Mouse (Mus musculus): ENCODE data around the gene Usp30.
A peak's percentile ranks its signal among the peaks of the same experiment; 100 is the strongest.

The Usp30 gene

DNA sequence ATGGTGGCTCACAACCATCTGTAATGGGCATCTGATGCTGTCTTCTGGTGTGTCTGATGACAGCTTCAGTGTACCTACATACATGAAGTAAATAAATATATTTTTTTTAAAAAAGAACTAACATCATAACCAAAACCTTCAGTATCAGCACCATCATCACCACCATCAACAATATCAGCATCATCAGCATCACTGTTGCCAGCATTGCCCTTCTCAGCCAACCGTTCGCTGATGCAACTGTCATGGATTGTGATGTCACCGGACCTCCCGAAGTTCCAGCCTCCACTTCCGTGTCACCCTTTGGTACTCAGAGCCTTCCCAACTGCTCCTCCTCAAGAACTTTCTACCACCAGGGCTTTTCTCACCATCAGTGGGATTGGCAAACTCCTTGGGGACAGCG is at the start of gene Usp30:
TSS of gene Usp30 (plus strand) at position 301 of the 400 bp plus-strand sequence.
- DNase-seq (ENCODE audit: low spot score in 2 of 2), result no peak

DNA sequence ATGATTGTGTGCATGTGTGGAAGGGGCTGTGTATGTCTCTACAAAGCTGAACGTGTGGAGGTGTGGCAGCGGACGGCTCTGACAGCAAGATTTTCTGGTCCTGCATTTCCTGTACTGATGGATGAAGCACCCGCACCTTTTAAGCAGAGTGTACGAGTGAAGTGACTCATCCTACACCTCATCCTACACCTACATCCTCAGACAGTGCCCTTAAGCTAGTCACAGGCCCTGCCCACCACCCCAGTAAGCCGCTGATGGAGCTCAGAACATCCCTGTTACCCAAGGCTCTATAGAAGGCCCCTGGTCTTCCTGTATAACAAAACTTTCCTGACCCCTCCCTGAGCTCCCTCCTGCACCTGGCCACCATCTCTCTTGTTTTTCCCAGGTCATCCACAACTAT is 40.9 kb upstream of the Usp30 start:
- no peak for DNase-seq (ENCODE audit: low spot score in 2 of 2)

DNA sequence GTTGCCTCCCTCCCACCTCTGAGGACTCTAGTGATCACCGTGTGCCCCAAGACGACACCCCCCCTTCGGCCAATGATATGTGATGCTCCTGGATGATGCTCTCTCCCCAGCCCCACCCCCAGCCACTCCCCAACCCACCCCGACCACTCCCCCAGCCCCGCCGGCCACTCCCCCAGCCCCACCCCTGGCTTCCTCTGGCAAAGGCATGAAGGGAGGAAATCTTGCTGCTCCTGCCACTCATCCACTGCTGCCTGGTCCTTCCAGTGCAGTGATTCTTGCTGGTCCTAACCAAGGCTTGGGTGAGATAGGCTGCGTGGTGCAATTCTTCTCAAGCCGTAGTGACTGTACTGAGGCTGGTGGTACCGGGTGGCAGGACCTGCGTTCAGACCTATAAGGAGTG is 40.4 kb upstream of the Usp30 start:
- no peak for DNase-seq (ENCODE audit: low spot score in 2 of 2)

DNA sequence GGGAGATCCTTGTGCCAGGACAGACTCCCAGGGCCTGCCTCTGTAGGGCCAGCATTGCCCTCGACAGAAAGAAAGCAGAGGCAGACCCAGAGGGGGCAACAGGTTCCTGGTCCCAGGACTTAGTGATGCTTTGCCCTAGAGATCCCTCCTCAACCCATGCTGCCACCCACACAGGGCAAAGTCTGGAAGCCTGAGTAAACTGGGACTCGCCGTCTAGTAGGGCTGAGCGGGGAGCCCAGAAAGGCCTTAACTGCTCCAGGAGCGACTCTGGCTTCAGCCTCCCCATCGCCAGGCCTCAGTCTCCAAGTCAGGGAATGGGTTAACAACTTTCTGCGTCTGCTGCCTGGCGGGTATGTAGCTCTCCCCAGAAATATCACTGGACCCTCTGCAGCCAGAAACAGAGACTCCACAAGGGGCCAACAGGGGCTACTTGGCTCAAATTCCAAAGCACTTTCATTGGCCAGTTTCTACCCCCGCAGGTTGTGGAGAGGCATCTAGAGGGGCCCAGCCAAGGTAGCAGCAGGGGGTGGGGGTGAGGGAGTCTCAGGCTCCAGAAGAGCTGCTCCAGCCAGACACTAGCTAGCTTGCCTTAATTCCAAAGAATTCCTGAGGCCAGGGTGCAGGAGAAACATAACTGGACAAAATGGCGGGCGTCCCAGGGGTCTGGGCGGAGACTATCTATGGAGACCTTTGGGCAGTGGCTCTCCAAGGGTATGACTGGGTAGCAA is 37.9 kb upstream of the Usp30 start:
- no peak for DNase-seq (ENCODE audit: low spot score in 2 of 2)

DNA sequence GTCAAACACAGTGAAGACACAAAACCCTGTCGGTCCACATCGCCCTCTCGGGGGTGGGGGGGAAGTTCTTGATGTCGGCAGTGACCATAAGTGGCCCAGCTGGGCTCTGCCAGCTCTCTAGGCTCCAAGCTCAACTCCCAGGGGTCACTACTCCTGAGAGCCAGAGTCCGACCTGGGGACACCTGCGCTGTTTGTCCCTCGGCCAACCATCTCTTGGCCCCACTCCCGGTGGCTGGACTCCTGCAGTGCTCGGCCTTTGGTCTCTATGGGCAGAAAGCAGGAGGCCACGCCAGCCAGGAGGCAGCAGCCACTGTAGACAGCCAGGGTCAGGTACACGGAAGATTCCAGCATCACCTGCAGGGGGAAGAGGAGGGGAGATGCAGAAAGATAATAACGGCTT is 37.1 kb upstream of the Usp30 start:
- DNase-seq (ENCODE audit: low spot score in 2 of 2), result no peak

DNA sequence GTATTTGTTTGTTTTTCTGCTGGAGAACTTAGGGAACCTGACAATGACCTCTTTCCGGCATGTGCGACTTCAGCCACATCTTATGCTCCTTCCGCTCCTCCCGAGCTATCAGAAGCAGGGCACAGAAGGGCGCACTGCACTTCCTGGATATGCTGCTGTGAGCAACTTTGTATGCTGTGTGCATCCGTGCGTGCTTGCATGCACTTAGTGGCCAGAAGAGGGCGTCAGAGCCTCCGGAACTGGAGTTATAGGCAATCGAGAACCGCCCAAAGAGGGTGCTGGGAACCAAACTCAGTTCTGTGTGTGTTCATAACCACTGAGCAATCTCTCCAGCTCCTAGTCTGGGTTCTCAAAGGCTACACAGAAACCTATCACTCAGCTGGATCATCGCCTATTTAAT is 34.6 kb upstream of the Usp30 start:
- no peak for DNase-seq (ENCODE audit: low spot score in 2 of 2)

DNA sequence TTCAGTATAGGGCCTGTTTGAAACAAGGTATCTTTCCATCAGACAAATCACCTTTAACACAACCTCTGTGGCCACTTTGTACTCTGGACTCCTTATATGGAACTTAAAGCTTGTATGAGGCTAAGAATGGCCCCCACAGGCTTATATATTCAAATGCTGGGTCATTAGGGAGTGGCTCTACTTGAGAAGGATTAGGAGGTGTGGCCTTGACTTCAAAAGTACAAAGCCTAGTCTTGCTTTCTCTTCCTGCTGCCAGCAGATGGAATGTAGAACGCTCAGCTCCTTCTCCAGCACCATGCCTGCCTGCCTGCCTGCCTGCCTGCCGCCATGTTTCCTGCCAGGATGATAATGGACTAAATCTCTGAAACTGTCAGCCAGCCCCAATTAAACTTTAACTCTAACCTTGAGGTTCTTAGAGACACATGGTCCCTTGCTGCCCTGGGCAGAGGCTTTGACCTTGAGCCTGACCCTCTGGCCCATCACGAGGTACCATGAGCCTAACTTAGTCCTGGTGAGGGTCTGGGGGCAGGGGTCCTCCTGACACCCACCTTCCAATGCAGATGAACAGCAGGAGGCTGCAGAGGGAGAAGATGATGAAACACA is 33.0 kb upstream of the Usp30 start:
- no peak for DNase-seq (ENCODE audit: low spot score in 2 of 2)

DNA sequence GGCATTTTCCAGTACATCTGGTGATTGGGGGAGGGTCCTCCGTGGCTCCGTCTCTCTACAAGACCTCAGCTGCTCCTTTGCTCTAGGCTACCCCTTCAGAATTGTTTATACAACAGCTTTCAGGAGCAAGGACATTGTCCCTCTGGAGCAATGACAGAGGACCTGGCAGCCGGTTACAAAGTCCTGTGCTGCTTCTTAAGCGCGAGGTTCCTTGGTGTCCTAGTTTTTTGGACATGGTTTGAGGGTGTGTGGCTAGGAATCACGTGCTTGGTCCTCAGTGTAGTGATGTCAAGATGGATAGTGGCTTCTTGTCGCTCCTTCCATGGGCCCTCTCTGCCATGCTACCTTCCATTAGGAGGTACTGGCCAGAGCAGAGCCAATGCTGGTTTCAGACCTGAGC is 30.9 kb upstream of the Usp30 start:
- DNase-seq (ENCODE audit: low spot score in 2 of 2), result no peak

DNA sequence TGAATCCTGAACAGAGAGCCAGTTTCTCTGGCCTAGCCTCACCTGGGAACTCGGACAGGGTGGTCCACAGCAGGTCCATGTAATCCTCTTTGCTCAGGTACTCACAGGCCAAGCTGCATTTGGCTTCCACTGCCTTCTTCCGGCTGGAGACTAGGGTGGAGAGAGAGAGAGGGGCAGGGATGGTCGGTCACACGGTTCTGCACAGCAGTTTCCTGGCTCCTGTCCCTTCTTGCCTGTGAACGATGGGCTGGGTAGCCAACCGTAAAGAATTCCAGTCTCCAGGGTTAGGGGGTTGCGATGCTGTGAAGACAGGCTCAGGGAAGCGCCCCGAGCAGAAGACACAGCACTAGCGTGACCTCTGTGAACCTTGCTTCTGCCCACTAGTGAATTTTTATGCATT is 30.1 kb upstream of the Usp30 start:
- no peak for DNase-seq (ENCODE audit: low spot score in 2 of 2)

DNA sequence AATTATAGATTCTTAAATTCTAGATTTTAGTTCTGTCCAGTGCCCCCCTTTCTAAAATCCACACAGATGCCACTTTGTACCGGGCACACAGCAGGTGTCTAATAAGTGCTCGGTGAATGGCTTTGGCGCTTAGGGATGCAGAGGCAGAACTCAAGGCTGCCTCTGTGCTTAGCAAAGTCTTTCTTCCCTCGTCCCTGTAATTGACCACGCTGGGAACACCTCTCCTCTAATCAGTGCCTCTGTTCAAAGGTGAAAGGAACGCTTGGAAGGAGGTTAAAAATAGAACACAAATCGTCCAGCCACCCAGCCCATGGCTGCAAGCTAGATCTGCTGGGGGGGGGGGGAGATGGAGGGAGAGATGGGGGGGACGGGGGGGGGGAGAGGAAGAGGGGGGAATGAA is 24.8 kb upstream of the Usp30 start:
- DNase-seq (ENCODE audit: low spot score in 2 of 2), result no peak

DNA sequence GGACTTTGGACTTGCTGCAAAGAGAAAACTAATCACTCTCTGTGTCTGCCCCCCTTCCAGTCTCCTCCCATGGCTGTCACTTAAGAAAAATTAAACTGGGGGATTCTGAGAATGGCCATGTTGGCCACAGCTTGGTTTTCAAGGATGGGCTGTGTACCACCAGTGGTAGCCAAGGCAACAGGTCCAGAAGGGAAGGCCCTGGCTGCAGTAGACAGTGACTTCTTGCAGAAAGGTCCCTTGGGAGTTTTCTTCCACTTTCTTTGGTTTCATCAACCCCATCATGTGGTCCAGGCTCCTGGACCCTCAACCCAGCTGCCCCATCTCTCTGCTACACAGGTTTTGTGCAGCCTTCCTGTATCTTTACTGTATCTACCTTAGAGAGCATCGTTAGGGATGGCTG is 24.4 kb upstream of the Usp30 start:
- DNase-seq (ENCODE audit: low spot score in 2 of 2), result no peak

DNA sequence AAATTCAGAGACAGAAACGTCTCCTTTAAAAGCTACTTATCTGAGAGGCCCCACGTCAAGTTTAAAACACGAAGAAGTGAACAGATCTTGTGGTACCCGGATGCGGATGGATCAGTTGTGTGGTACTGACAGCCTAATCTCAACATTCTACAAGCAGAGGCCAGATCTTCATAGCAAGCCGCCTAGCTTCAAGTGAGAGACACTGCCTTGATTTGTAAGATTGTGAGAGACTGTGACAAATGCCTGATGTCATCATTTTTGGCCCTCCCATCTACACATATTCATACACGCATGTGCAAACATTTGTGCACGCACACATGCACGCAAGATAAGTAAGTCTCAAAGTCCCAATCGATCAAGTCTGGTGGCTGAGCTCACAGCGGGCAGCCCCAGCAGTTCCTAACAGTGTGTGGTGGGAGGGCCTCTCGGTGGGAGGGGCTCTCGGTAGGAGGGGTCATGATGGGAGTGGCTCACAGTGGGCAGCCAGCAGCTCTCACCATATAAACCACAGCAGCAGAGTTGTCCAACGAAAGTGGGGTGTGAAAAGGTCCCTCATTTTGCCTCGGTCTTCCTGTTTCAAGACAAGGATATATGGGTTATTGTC is 23.8 kb upstream of the Usp30 start:
- DNase-seq (ENCODE audit: low spot score in 2 of 2), result no peak

DNA sequence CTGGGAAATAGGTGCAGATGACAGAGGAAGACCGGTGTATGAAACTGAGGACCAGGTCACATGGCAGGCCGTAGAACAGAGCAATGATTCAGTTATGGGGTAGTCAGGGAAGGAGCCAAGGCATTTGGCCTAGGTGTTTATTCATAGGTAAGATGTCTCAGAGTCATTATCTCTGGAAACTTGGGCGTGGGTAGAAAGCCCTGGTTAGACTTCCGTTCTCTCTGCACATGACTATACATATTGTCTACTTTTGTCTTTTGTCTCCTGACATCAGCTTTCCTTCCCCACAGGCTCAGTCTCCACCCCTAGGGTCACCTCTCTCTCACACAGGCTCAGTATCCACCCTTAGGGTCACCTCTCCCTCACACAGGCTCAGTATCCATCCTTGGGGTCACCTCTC is 21.5 kb upstream of the Usp30 start:
- DNase-seq (ENCODE audit: low spot score in 2 of 2), result no peak

DNA sequence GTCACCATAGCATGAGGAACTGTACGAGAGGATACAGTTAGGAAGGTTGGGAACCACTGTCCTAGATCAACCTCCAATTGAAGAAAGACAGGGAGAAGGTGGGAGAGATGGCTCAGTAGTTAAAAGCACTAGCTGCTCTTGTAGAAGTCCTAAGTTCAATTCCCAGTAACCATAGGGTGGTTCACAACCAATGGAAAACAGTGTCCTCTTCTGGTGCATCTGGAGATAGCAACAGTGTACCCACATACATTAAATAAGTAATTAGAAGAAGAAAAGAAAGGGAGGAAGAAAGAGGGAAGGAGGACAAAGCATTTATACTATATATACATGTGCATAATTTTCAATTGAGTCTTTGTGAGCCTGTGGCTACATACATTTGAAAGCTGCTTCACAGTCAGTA is 20.1 kb upstream of the Usp30 start:
- no peak for DNase-seq (ENCODE audit: low spot score in 2 of 2)

DNA sequence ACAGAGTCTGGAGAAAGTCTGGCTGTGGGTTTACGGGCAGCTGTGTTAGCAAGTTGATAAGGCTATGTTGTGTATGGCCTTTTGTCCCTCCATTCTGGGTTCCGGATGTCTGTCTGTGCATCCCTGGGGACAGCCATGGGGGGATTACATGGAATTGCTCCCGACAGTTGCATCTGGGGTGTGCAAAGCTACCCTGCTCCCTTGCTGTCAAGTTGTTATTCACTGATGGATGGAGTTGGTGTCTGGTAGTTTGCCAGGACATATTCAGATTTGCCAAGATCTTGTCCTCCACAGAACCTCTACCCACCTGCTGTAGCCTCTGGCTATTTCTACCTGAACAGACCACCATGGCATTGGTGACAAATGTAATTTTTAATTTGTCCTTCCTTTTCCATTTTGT is 19.1 kb upstream of the Usp30 start:
- DNase-seq (ENCODE audit: low spot score in 2 of 2), result no peak

DNA sequence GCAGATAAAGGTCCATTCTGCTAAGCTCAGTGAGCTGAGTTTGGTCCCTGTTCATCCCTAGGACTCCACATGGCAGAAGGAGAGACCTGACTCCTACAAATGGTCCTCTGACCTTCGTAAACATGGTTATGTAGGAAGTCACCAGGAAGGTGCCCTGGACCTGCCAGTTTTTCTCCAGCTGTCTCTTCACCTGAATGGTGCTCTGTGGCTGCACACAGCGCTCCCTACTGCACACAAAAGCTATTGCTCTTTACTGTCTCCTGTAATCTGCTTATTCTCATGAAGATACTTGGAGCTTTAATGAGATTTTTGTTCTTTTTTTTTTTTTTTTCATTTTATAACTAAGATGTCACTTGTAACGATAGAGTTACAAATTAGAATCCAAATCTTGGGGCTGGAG is 18.7 kb upstream of the Usp30 start:
- no peak for DNase-seq (ENCODE audit: low spot score in 2 of 2)

DNA sequence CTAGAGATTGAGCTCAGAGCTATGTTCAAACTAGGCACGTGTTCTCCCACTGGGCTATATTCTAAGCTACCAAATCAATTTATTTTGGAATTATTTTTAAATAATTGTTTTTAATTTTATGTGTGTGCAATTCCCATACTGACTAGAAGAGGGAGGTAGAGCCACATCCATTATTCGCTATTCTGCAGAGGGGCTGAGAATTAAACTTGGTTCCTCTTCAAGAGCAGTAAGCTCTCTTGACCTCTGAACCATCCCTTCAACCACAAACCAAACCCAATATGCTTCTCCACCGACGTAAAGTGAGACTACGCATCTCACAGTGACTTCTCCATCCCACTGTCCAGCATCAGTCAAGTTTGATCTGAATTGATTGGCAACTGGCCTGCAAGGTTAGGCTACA is 18.1 kb upstream of the Usp30 start:
- no peak for DNase-seq (ENCODE audit: low spot score in 2 of 2)

DNA sequence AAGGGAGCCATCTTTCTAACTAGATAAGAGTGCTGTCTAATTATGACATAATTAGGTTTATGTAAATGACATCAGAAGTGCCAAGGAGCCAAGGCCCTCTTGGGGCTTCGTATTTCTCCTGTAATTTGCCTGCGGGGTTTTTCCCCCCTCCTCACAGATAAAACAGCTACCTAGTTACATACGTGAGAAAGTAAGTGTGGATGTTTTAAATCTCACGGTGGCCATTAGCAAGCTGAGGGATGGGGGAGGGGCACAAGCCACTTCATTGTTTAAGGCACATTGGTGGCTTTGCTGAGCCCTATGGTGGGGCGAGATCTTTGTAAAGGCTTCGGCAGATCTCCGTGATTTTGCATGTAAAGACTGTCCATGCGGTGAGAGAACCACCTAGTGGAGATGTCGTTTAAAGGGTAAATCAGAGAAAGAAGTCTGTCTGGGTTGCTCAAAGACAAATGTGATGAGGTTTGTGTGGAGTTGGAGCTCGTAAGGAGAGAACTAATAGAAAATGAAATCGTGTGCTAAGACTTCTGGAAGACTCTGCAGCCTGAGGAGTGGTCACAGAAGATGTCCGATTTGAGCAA is 16.4 kb upstream of the Usp30 start:
- DNase-seq (ENCODE audit: low spot score in 2 of 2), result no peak

DNA sequence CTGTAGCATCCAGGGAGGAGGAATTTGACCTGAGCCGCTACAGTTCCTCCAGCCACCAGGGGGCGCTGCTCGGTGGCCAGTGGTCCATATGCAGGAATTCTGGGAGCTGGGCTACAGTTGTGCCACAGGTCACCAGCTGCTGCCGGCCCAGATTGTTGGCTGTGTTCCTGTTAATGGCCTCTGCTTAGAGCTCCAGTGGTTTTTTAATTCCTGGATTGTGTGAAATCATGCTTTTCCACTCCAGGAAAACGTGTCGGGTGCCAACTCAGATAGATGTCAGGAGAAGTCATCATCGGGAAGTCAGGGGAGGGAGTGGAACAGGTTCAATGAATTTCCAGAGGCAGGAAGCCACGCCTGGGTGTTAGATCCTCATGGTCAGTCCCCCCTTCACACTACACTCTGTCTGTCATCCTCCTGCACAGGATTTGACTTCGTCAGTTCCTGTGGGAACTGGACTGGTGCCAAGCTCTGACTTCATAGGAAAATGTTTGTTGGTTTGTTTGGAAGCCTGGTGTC is 13.0 kb upstream of the Usp30 start:
- peak; percentile 53 to 59 for DNase-seq (ENCODE audit: low spot score in 2 of 2)

DNA sequence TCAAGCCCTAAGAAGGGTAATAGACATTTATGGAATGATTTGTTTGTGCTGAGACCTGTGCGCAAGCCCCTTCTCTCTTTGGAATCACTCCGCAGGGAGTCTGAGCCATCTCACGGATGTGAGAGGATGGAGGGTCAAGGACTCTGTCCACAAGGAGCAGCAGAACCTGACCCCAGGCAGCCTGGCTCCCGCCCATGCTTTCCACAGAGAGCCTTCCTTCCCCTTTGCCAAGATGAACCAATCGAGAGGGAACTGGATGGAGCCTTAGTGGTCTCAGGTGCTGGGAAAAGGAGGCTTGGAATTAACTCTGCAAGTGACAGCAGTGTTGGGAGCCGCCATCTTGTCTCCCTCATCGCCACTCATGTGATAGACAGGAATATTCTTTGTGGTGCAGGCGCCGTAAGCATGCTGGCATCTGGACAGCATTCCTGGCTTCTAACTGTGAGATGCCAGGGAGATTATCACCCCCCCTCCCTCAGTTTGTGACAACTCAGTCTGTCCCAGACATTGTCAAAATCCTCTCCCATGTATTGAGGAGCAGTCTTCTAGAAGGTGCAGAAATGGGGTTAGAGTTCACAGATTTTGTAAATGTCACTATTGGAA is 8.0 kb upstream of the Usp30 start:
- peak in 1 of 2 experiments; percentile 52 for DNase-seq (ENCODE audit: low spot score in 2 of 2)

DNA sequence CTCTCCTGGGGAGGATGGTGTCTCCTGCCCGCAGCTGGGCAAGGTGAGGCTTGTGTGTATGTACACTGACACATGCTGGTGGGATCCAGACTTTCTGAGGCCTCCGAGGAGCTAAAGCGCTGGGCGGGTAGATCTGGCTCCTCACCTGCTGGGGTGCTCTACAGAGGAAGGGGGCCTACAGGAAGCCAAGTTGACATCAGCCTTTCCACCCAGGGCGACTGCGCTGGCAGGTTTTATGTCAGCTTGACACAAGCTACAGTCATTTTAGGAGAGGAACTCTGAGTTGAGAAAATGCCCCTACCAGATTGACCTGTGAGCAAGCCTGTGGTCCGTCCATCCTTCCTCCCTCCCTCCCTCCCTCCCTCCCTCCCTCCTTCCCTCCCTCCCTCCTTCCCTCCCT is 3.6 kb upstream of the Usp30 start:
- DNase-seq (ENCODE audit: low spot score in 2 of 2), result no peak

DNA sequence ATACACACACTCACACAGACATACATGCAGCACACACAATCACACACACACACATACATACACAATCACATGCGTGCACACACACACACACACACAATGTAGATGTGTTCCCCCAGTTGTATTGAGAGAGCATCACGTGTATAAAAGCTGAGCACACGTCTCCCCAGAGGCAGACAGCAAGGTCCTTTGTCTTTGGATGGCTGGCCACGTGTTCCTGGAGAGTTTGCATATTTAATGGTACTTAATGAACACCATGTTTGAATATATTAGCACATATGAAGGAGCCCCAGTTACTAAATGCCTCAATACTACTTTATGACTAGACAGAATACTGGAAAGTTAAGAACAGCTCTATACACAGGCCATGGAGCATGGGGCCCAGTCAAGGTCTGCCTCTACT is 1.3 kb upstream of the Usp30 start:
- DNase-seq (ENCODE audit: low spot score in 2 of 2), result no peak

DNA sequence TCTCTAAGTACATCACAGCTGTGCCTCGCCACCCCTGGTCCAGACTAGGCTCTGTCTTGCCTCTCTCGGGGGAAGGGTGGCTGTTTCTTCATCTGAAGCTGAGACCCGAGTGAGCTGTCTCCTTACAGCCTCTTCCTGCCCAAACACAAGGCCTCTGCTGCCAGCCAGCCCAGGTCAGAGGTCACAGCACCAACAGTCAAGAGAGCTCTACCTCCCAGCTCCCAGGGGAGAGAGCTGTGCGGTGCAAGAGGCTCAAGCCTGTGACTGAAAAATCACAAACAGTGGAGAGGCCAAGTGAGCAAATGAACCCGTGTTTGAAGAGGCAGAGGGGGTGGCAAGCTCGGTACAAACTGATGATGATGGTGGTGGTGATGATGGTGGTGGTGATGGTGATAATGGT is 1.3 kb downstream of the Usp30 start:
- no peak for DNase-seq (ENCODE audit: low spot score in 2 of 2)
